18 mouse cellular contexts compared by ENCODE assay signal in genomic region chr13:56741691-56742090, GRCm38 (mm10). TPM values are rescaled to one million over a fixed set of nuclear protein-coding genes. Genes with fewer than 3 reads are reported as not detected.
"Had no signal": no experiment of that assay in that cellular context is flagged by ENCODE, and none has a peak within 500 bp of the region (broad histone marks: within the 10 kb centered on the region; RNA-seq: fewer than 3 reads in every experiment).

No protein-coding gene starts in this region.

- H3K27me3 ChIP-seq: midbrain, embryonic 12.5 days; neural tube, embryonic 12.5 days; stomach, embryonic 15.5 days had no signal

- H3K4me1 ChIP-seq: neural tube, embryonic 12.5 days; stomach, embryonic 15.5 days had no signal

- H3K9ac ChIP-seq: lung, embryonic 14.5 days; midbrain, embryonic 12.5 days; neural tube, embryonic 12.5 days; stomach, embryonic 15.5 days had no signal

- DNase-seq: lung, adult 18-20 months; lung, embryonic 14.5 days; lung, postnatal 10 days; lung, postnatal 4 days; right cerebral cortex, postnatal 14 days; thymus, adult 2 months; thymus, postnatal 36 days had no signal

- H3K9me3 ChIP-seq: midbrain, embryonic 10.5 days; midbrain, embryonic 12.5 days; neural tube, embryonic 12.5 days; stomach, embryonic 15.5 days had no signal

- H3K27ac ChIP-seq: midbrain, embryonic 10.5 days; midbrain, embryonic 12.5 days; neural tube, embryonic 12.5 days; stomach, embryonic 15.5 days; stomach, postnatal 0 days had no signal

- H3K4me3 ChIP-seq: midbrain, embryonic 10.5 days; midbrain, embryonic 12.5 days; neural tube, embryonic 12.5 days; stomach, embryonic 15.5 days had no signal

- H3K4me2 ChIP-seq: lung, embryonic 14.5 days; midbrain, embryonic 12.5 days; neural tube, embryonic 12.5 days; stomach, embryonic 15.5 days had no signal

- ATAC-seq: midbrain, embryonic 16.5 days had no signal

RNA-seq across cellular contexts. Expression of gene Gm45623, which starts 11.9 kb away (rescaled TPM):
- total RNA-seq: megakaryocyte, adult 5-6 weeks; megakaryocyte-erythroid progenitor cell, adult 5-6 weeks; neutrophil, adult 5-6 weeks had no signal
- polyA plus RNA-seq: liver, embryonic 16.5 days; midbrain, embryonic 10.5 days; thymus, adult 2 months; urinary bladder, adult 2 months had no signal
